Mouse (Mus musculus): Measurements from ENCODE around the gene Armc2.

The Armc2 gene

GRCm38 (mm10) chr10:42014086-42014485 lies 4.2 kb downstream of the Armc2 start:
- DNase-seq (ENCODE audit: low spot score in 2 of 2): no peak

GRCm38 (mm10) chr10:42010761-42011435 lies 7.3 kb downstream of the Armc2 start:
- DNase-seq (ENCODE audit: low spot score in 2 of 2): no peak

GRCm38 (mm10) chr10:42005259-42005658 lies 13.0 kb downstream of the Armc2 start:
- DNase-seq (ENCODE audit: low spot score in 2 of 2): no peak

DNA sequence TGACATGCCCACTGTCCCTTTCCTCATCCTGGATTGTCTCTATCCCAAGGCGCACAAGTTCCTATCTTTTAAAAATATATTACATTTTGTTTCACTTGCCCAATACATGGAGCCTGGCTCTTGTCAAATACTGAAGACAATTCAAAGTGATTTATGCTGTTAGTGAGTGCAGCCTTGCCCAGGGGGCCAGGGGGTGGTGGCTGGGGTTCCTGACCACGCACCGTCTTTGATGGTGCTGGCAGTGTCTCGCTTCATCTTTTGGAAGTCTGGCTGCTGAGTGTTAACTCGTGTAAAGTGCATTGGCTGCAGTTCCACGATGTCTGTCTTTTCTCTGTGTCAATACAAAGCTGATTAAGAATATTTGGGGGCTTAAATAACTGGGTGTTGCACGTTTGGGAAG lies 13.6 kb downstream of the Armc2 start:
- no peak for DNase-seq (ENCODE audit: low spot score in 2 of 2)

GRCm38 (mm10) chr10:42004056-42004455 lies 14.2 kb downstream of the Armc2 start:
- no peak for DNase-seq (ENCODE audit: low spot score in 2 of 2)

DNA sequence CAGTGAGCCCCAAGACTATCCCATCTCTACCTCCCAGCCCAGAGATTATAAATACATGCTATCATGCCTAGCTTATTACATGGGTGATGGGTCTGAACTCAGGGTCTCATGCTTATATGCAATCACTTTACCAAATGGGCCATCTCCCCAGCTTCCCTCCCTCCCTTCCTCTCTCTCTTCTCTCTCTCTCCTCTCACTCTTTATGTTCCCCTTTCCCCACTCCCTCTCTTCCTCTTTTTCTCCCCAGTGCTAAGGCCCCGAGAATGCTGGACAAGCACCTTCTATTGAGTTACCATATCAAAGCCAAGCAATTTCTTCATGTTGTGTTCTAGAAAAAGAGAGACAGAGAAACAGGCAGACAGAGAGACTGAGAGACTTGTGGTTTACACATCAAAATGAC lies 14.7 kb downstream of the Armc2 start:
- no peak for DNase-seq (ENCODE audit: low spot score in 2 of 2)

DNA sequence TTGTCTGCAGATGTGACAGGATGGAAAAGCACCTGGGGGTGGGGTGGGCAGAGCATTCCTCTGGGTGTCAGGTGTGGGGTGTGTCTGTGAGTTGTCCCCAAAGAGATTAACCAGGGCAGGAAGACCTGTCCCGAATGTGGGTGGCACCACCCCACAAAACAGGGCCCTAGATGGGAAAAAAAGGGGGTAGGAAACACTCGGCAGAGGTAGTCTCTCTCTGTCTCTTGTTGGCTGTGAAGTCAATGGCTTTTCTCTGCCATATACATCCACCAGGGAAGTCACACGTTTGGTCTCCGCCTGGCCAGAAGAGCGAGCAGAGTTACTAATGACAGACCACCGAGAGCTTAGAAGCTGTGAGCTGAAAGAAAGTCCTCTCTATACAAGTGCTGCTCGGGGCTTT lies 15.8 kb downstream of the Armc2 start:
- no peak for DNase-seq (ENCODE audit: low spot score in 2 of 2)

DNA sequence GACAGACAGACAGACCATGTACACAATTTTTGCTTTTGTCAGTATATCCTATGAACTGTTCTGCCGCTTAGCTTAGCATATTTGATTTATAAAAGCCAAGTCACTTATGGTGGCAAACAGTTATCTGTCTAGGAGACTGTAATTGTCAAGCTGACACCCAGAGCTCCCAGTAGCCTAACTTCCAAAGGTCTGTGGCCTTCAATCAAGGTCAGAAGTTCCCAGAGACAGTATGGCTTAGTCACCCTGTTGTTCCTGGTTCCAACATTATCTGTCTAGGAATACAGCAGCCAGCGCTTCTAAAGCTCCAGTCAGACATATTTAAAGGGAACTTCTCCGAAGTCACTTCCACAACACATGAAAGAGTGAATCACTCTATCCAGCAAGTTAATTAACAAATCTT lies 17.0 kb downstream of the Armc2 start:
- no peak for DNase-seq (ENCODE audit: low spot score in 2 of 2)

- DNase-seq (ENCODE audit: low spot score in 2 of 2): no peak
Observed at GRCm38 (mm10) chr10:41997691-41998178, 20.5 kb downstream of the Armc2 start.

DNA sequence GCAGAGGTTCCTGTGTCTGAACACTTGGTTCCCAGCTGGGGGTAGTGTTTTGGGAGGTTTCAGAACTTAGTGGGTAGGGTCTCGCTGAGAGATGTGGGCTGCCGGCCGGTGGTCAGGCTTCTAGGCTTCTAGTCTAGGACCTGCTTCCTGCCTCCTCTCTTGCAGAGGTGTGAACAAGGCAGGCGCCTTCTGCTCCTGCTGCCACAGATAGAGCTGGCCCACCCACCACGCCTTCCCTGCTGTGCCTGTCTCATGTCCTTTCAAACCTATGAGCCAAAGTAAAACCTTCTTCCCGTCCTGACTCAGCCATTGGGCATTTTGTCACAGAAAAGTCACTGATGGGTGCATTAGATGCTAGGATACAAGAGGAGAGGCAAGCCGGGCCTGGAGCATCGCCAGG lies 22.1 kb downstream of the Armc2 start:
- DNase-seq (ENCODE audit: low spot score in 2 of 2): no peak

GRCm38 (mm10) chr10:41995051-41995450 lies 23.2 kb downstream of the Armc2 start:
- DNase-seq (ENCODE audit: low spot score in 2 of 2): no peak

DNA sequence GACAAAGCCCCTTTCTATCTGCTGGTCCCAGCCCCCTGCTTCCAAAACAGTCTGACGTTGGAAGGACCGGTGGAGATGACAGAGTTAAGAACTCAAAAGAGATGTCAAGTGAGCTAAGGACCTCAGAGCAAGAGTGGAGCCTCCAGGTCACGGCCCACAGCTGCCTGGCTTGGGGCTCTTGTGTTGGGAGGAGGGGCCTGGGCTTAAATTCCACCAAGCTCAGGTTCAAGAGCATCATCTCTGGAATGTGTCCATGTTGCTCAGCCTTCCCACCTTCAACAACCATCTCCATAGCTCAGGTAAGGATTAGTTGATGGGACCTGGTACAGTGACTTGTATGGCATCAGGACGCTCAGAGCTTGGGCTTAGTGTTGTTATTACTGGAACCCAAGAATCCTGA lies 23.7 kb downstream of the Armc2 start:
- no peak for DNase-seq (ENCODE audit: low spot score in 2 of 2)

DNA sequence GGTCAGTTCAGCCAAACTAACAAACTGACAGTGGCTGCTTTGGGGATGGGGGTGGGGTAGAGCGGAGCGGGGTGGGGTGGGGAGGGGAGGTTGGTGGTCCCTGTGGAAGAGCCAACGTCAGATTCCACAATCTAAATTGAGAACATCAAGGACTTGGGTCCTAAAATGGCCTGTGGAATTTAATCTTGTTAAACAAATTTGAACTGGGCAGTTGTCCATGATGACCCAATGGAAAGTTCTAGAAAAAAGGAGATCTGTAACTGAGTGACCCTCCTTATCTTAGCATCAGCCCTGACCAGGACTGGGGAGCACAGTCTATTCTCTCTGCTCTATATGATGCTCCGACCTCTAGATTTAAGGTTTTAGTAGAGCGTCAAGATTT lies 26.2 kb downstream of the Armc2 start:
- no peak for DNase-seq (ENCODE audit: low spot score in 2 of 2)

GRCm38 (mm10) chr10:41991364-41992058 lies 26.7 kb downstream of the Armc2 start:
- DNase-seq (ENCODE audit: low spot score in 2 of 2): no peak

DNA sequence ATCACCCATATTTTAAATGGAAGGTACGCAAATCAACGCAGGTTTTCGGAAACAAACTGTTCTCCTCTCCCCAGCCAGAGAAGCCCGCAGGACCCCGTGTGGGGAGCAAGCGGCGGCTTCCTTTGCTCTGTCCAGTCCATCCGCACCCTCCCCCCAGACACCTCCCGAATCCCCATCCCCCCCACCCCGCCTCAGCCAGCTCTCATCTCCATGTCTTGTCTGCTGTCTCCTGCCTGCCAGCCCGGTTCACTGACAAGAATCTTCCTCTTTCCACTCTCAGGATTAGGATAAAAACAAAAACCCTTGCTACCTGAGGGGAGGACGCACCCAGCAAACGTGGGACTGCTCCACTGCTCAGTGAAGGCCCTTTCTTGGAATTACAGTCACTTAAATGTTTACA lies 27.3 kb downstream of the Armc2 start:
- DNase-seq (ENCODE audit: low spot score in 2 of 2): no peak

DNA sequence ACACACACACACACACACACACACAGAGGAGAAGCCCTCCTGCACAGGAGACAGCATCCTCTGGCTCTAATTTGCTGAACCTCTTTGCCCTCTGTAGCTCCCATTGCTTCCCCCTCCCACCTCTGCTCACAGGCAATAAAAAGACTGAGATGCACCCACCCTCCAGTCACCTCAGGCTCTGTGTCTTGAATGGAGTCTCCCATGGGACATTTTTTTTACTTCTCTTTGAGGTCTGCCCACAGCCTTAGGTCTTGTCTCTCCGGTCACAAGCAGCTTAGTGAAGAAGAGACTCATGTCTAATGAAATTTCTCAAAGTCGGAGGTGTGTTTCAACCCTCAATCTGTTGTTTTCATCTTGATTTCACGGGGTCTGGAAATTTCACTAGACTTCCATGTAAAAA lies 29.3 kb downstream of the Armc2 start:
- no peak for DNase-seq (ENCODE audit: low spot score in 2 of 2)

GRCm38 (mm10) chr10:41986126-41986525 lies 32.1 kb downstream of the Armc2 start:
- DNase-seq (ENCODE audit: low spot score in 2 of 2): no peak

GRCm38 (mm10) chr10:41984221-41984620 lies 34.0 kb downstream of the Armc2 start:
- DNase-seq (ENCODE audit: low spot score in 2 of 2): no peak

- no peak for DNase-seq (ENCODE audit: low spot score in 2 of 2)
Observed at GRCm38 (mm10) chr10:41982821-41983220, 35.4 kb downstream of the Armc2 start.

DNA sequence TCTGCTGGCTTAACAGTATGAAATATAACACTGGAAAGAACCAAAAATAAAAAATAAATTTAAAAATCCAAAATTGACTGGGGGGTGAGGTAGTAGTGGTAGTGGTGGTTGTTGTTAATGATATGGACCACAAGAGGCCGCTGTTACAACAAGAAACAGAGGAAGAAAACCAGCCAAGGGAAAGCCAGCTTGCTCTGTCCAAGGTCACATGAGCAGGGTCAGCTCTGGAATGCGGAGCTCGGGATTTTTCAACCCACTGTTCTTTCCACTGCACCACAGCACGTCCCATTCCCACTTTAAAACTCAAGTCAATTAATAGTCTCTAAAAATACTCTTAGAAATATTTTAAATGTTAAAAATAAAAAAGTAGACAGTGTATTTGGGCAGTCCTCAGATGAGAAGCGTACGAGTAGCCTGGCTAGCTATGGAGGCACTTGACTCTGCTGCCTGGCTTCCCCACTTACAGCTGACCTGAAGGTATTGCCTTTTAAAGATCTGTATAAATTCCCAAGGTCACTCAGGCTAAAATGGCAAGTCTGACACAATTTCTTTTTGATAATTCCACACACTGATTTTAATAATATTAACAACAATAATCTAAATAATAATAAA lies 37.4 kb downstream of the Armc2 start:
- peak; percentile 17 to 48 for DNase-seq (ENCODE audit: low spot score in 2 of 2)

DNA sequence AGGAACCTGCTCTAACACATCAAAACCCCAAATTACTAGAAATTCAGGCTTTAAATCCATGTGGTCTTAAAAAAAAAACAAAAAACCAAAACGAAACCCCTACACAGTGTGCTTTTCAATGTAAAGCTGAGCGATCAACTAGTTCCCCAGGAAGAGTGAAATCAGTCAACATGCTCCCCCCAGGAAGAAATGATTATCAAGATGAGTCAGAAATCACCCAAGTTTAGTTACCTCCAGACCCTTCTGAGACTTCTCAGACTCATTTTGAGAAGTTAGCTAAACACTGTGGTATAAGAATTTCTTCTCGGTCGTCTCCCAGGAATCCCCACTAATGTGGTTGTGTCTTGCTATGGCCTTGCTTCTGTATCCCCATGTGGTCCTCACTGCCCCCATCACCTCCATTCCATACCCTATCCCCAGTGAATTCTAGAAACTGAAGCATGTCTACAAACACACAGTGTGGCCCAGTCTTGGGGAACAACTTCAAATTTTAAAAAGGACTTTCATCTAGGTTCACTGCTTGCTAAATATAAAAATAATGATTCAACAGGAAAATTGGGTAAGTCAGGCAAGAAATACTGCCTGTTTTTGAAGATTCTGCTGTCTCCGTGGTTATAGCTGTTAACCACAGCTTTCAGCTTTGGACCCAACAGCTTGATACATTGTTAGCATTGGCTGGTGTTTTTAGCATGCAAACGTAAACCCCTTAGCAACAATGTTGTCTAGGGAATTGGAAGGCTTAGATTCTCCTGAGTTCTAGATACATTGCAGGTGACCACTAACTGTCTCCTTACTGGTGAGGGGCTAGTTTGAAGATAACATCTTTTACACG lies 39.6 kb downstream of the Armc2 start:
- no peak for DNase-seq (ENCODE audit: low spot score in 2 of 2)

- DNase-seq (ENCODE audit: low spot score in 2 of 2): no peak
Observed at GRCm38 (mm10) chr10:41972676-41973075, 45.6 kb downstream of the Armc2 start.
